9 mouse cellular contexts compared by ENCODE assay signal in genomic region chr10:43034811-43035210, GRCm38 (mm10).
DNase-seq lines count a peak whose midpoint lies in the region; ATAC-seq and TF ChIP-seq lines count a peak whose summit lies in the region.
"Had no signal": no experiment of that assay in that cellular context is flagged by ENCODE, and none has a peak within 500 bp of the region (broad histone marks: within the 10 kb centered on the region; RNA-seq: fewer than 3 reads in every experiment).

No protein-coding gene starts in this region.

- TF ChIP-seq CTCF in lung, adult 2 months (IDR thresholded peaks at IDR 0.05; ENCODE audit: insufficient read depth, low read length), result no peak

- H3K9ac ChIP-seq in heart, embryonic 15.5 days, result no peak overlapping the region
- no peak overlapping the region for H3K9ac ChIP-seq in intestine, embryonic 16.5 days (ENCODE audit: low read depth, low read length)
- H3K9ac ChIP-seq: embryonic facial prominence, embryonic 13.5 days had no signal

- DNase-seq in A20 (ENCODE audit: low read depth, low spot score), result peak; percentile 5
- DNase-seq in adrenal gland, postnatal 10 days, result peak; percentile 59
- peak; percentile 11 for DNase-seq in lung, adult 2 months
- DNase-seq in adipocyte (ENCODE audit: low spot score), result no peak
- DNase-seq in left cerebral cortex, postnatal 25 days (ENCODE audit: low spot score in 2 of 2), result no peak

- ATAC-seq in heart, embryonic 15.5 days (replicated peaks; ENCODE audit: insufficient number of reproducible peaks, insufficient read depth, low FRiP score, low read depth), result peak; percentile 59; the same call in 1 of the 2 replicates
- ATAC-seq in intestine, embryonic 16.5 days, result no peak

- no peak overlapping the region for H3K4me3 ChIP-seq in heart, embryonic 15.5 days
- H3K4me3 ChIP-seq in lung, adult 2 months (replicated peaks; ENCODE audit: extremely low read depth, low read depth, low read length), result no peak overlapping the region
- no peak overlapping the region for H3K4me3 ChIP-seq in intestine, embryonic 16.5 days (ENCODE audit: low read length)
- H3K4me3 ChIP-seq: embryonic facial prominence, embryonic 13.5 days had no signal

- H3K36me3 ChIP-seq in heart, embryonic 15.5 days, result no peaks in the 10 kb centered on the region
- H3K36me3 ChIP-seq in intestine, embryonic 16.5 days (ENCODE audit: control insufficient read depth, insufficient read depth, low read length), result no peaks in the 10 kb centered on the region

- intact Hi-C loops in left cerebral cortex, postnatal 25 days (cut with DNase I), result no loop called here

- peak overlapping the region; percentile 3 for H3K27ac ChIP-seq in heart, embryonic 15.5 days
- H3K27ac ChIP-seq in intestine, embryonic 16.5 days (ENCODE audit: low read length), result no peak overlapping the region
- H3K27ac ChIP-seq: embryonic facial prominence, embryonic 13.5 days; stomach, postnatal 0 days had no signal

- no peaks in the 10 kb centered on the region for H3K9me3 ChIP-seq in heart, embryonic 15.5 days (replicated peaks)
- no peaks in the 10 kb centered on the region for H3K9me3 ChIP-seq in intestine, embryonic 16.5 days (ENCODE audit: control insufficient read depth, low read length)

- WGBS in heart, embryonic 15.5 days, result 49% methylated on average over 4 of the region's 4 CpGs
- 50% methylated on average over 4 of the region's 4 CpGs for WGBS in lung, adult 2 months
- 68% methylated on average over 4 of the region's 4 CpGs for WGBS in intestine, embryonic 16.5 days

- no peak overlapping the region for H3K4me2 ChIP-seq in heart, embryonic 15.5 days
- H3K4me2 ChIP-seq in intestine, embryonic 16.5 days (ENCODE audit: low read depth, low read length), result no peak overlapping the region
- H3K4me2 ChIP-seq: embryonic facial prominence, embryonic 13.5 days had no signal

- no peaks in the 10 kb centered on the region for H3K27me3 ChIP-seq in heart, embryonic 15.5 days
- H3K27me3 ChIP-seq in intestine, embryonic 16.5 days (replicated peaks; ENCODE audit: control insufficient read depth, insufficient read depth, low read length), result 0 out of 2 replicates have a peak, but pooled peaks cover 3% of the 10 kb centered on the region
- H3K27me3 ChIP-seq: embryonic facial prominence, embryonic 13.5 days had no signal

- TF ChIP-seq POLR2A in lung, adult 2 months (IDR thresholded peaks at IDR 0.05; ENCODE audit: borderline replicate concordance, extremely low read depth, low read depth, low read length), result no peak

- peaks cover 34% of the 10 kb centered on the region for H3K4me1 ChIP-seq in heart, embryonic 15.5 days (replicated peaks)
- no peaks in the 10 kb centered on the region for H3K4me1 ChIP-seq in lung, adult 2 months (ENCODE audit: control insufficient read depth, insufficient read depth, low read length)
- H3K4me1 ChIP-seq in intestine, embryonic 16.5 days (ENCODE audit: control insufficient read depth, insufficient read depth, low read length), result peaks cover 6% of the 10 kb centered on the region; the same call in 1 of the 2 replicates

Comparison
In these comparisons a context has a peak if more than half of its experiments do, and no peak if none do; other contexts are left out.
1. DNase-seq: peak in A20 (single experiment), adrenal gland, postnatal 10 days (single experiment) and lung, adult 2 months (single experiment); none in adipocyte (single experiment) and left cerebral cortex, postnatal 25 days (0 of 2).